Mouse (Mus musculus): ENCODE data around the gene Cep152. TPM values are rescaled to one million over a fixed set of nuclear protein-coding genes. Genes with fewer than 3 reads are reported as not detected.

The Cep152 gene
- polyA plus RNA-seq, 1 experiment, result 0.36 TPM

GRCm38 (mm10) chr2:125602970-125603369 lies 21.9 kb downstream of the Cep152 start:
- Histone ChIP-seq H3K4me1 (ENCODE audit: control insufficient read depth, insufficient read depth, insufficient read length, low read length) (no peaks in the 10 kb centered on the region), H3K4me3 (ENCODE audit: insufficient read depth, low read depth, low read length) (no peak overlapping the region), H3K27ac (replicated peaks; ENCODE audit: low read depth, low read length) (no peak overlapping the region)

GRCm38 (mm10) chr2:125598958-125599357 lies 26.0 kb downstream of the Cep152 start:
- H3K4me3 ChIP-seq (ENCODE audit: insufficient read depth, low read depth, low read length), result no peak overlapping the region
- no peaks in the 10 kb centered on the region for H3K4me1 ChIP-seq (ENCODE audit: control insufficient read depth, insufficient read depth, insufficient read length, low read length)
- H3K27ac ChIP-seq (replicated peaks; ENCODE audit: low read depth, low read length), result no peak overlapping the region

GRCm38 (mm10) chr2:125598251-125598650 lies 26.7 kb downstream of the Cep152 start:
- Histone ChIP-seq H3K27ac (replicated peaks; ENCODE audit: low read depth, low read length) (no peak overlapping the region), H3K4me3 (ENCODE audit: insufficient read depth, low read depth, low read length) (no peak overlapping the region), H3K4me1 (ENCODE audit: control insufficient read depth, insufficient read depth, insufficient read length, low read length) (no peaks in the 10 kb centered on the region)

DNA sequence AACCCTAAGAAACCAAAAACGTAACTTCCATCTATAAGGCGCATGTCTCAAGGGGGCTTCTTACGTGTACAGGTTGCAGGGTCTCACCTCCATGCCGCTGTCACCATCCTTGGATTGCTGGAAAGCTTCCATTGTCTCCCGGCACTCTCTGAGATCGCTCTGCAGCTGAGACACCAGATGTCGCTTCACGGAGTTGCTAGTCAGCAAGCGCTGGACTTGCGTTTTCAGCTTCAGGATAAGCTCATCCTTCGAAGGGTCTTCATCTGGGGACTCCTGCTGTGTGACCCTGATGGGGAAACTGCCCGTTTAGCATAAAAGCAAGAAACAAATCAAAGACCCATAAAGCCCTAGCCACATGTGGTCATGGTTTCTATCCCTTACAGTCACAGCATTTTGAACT lies 30.1 kb downstream of the Cep152 start:
- Histone ChIP-seq H3K4me3 (ENCODE audit: insufficient read depth, low read depth, low read length) (no peak overlapping the region), H3K4me1 (ENCODE audit: control insufficient read depth, insufficient read depth, insufficient read length, low read length) (no peaks in the 10 kb centered on the region), H3K27ac (replicated peaks; ENCODE audit: low read depth, low read length) (no peak overlapping the region)

GRCm38 (mm10) chr2:125594072-125594471 lies 30.8 kb downstream of the Cep152 start:
- H3K27ac ChIP-seq (replicated peaks; ENCODE audit: low read depth, low read length), result no peak overlapping the region
- H3K4me3 ChIP-seq (ENCODE audit: insufficient read depth, low read depth, low read length), result no peak overlapping the region
- H3K4me1 ChIP-seq (ENCODE audit: control insufficient read depth, insufficient read depth, insufficient read length, low read length), result no peaks in the 10 kb centered on the region

DNA sequence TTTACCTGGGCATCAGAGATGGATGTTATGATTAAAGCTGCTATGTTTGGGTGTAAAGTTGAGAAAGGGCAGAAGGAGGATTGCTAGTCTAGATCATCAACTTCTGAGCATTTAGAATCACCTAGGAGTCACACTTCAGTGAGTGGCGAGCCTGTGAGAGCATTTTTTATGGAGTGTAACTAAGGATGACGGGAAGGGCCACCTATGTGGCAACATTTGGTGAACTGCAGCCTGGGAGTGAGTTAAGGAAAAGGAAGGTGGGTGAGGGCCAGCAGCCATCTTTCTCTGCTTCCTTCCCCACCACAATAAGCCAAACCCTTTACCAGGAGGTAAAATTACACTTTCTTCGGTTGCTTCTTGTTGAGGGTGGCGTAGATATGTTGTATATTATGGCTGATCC lies 33.0 kb downstream of the Cep152 start:
- Histone ChIP-seq H3K4me1 (ENCODE audit: control insufficient read depth, insufficient read depth, insufficient read length, low read length) (no peaks in the 10 kb centered on the region), H3K27ac (replicated peaks; ENCODE audit: low read depth, low read length) (no peak overlapping the region), H3K4me3 (ENCODE audit: insufficient read depth, low read depth, low read length) (no peak overlapping the region)

GRCm38 (mm10) chr2:125589287-125589686 lies 35.6 kb downstream of the Cep152 start:
- Histone ChIP-seq H3K4me1 (ENCODE audit: control insufficient read depth, insufficient read depth, insufficient read length, low read length) (no peaks in the 10 kb centered on the region), H3K4me3 (ENCODE audit: insufficient read depth, low read depth, low read length) (no peak overlapping the region), H3K27ac (replicated peaks; ENCODE audit: low read depth, low read length) (no peak overlapping the region)

DNA sequence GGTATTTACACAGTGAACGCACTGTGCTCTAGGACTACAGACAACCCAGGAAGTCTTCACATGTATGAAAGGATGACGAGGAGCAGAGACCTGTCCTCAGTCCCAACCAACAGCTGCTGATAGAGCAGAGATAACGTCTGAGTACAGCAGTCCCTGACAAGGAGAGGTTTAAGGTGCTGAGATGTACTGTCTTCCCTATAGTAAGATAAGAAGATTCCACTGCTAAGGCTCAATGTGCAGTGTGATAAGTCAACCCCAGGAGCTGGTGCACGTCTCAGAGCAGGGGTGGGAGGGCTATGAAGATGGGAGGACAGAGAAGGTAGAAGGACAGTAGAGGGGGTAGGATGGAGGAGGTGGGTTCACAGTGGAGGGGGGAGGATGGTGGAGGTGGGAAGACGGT lies 43.8 kb downstream of the Cep152 start:
- Histone ChIP-seq H3K27ac (replicated peaks; ENCODE audit: low read depth, low read length) (no peak overlapping the region), H3K4me3 (ENCODE audit: insufficient read depth, low read depth, low read length) (no peak overlapping the region)

DNA sequence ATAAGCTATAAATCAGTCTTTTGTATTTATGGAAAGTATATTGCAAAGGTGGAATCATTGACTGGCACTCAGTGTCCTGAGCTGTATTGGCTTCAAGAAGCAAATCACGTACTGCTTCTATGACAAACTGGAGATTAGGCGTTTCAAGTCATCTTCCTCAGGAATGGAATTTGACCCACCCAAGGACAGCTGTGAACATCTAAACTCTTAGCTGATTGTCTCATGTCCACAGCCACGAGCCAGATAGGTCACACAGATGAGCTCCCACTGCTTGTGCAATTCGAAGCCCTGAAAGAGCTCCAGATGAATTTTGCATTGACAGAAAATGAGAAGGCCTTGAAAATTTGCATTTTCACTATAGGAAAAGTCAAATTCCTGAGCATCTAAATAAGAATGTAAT lies 47.2 kb downstream of the Cep152 start:
- H3K4me1 ChIP-seq (ENCODE audit: control insufficient read depth, insufficient read depth, insufficient read length, low read length), result no peaks in the 10 kb centered on the region
- H3K27ac ChIP-seq (replicated peaks; ENCODE audit: low read depth, low read length), result no peak overlapping the region
- H3K4me3 ChIP-seq (ENCODE audit: insufficient read depth, low read depth, low read length), result no peak overlapping the region

More for the DNA sequence above, 43.8 kb downstream of the Cep152 start:
- no peaks in the 10 kb centered on the region for H3K4me1 ChIP-seq (ENCODE audit: control insufficient read depth, insufficient read depth, insufficient read length, low read length)

- no peak overlapping the region for H3K27ac ChIP-seq (replicated peaks; ENCODE audit: low read depth, low read length)
Measured at GRCm38 (mm10) chr2:125576498-125576897, 48.4 kb downstream of the Cep152 start.

DNA sequence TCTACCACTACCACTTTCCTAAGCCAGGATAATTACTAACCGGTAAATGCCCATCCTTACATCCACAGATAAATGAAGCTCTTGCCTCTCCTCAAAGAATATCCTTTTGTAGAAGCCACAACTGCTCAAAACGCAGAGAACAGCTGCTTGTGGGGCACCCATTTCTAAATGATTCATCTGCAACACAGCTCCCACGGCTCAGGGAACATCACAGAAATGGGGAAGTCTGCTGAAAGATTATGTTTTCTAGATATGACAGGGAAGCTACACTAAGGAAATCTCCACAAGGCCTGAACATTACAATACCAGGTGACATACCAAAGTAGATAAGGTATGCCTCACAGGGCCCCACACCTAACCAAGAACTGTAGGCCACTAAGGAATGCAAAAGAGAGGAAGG lies 49.1 kb downstream of the Cep152 start:
- Histone ChIP-seq H3K4me3 (ENCODE audit: insufficient read depth, low read depth, low read length) (no peak overlapping the region), H3K4me1 (ENCODE audit: control insufficient read depth, insufficient read depth, insufficient read length, low read length) (no peaks in the 10 kb centered on the region), H3K27ac (replicated peaks; ENCODE audit: low read depth, low read length) (no peak overlapping the region)

More at GRCm38 (mm10) chr2:125576498-125576897, 48.4 kb downstream of the Cep152 start:
- H3K4me1 ChIP-seq (ENCODE audit: control insufficient read depth, insufficient read depth, insufficient read length, low read length), result no peaks in the 10 kb centered on the region
- no peak overlapping the region for H3K4me3 ChIP-seq (ENCODE audit: insufficient read depth, low read depth, low read length)

DNA sequence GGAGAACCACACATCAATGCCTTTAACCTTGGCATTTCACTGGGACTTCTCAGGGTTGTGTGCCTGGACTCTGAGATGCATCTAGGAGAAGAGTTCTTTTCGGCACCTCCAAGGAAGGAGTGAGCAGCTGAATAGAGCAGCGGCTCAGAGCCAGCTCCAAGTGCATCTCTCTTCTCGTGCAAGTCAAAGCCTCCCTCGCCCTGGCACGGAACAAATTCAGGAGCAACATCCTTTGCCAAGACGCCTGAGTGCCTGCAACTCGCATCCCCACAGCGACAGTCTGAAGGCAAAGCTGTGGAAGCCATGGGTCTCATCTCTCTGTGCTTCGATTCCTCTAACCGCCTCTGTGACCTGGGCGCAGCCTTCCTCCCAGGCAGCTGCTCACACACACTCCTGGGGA lies 61.0 kb downstream of the Cep152 start:
- no peak overlapping the region for H3K27ac ChIP-seq (replicated peaks; ENCODE audit: low read depth, low read length)
- no peak overlapping the region for H3K4me3 ChIP-seq (ENCODE audit: insufficient read depth, low read depth, low read length)
- no peaks in the 10 kb centered on the region for H3K4me1 ChIP-seq (ENCODE audit: control insufficient read depth, insufficient read depth, insufficient read length, low read length)

DNA sequence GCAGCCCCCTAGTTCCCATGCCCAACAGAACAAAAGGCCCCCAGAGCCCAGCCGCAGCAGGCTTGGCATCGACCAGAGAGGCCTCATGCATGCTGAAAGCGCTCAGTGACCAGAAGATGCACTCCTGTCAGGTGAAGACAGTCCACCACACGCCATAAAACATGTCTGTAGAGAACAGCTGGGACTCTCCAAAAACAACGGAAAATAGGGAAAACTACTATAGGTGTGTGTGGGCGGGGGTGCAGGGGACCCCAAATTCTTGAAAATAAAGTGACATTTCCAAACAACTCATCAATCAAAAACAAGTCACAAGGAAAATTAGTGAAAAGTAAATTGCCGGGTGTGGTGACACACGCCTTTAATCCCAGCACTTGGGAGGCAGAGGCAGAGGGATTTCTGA lies 62.5 kb downstream of the Cep152 start:
- Histone ChIP-seq H3K4me1 (ENCODE audit: control insufficient read depth, insufficient read depth, insufficient read length, low read length) (no peaks in the 10 kb centered on the region), H3K27ac (replicated peaks; ENCODE audit: low read depth, low read length) (no peak overlapping the region)

DNA sequence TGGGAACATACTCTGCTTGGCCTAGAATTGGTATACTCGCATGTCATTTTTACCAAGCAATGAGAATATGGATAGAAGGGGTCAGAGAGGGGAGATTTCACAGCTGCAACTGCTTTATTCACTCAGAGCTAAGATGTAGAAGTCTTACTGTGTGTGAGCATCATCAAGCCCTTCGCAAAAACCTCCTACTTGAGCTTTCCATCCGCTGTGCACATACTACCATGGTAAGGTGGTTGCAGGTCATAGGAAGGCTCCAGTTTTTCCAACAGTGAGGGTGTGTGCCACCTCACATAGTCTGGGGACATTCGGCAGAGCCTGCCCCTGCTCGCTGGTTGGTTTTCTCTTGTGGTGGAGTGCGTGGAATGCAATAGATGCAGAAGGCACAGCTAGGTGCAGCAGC lies 64.9 kb downstream of the Cep152 start:
- no peak overlapping the region for H3K27ac ChIP-seq (replicated peaks; ENCODE audit: low read depth, low read length)
- no peaks in the 10 kb centered on the region for H3K4me1 ChIP-seq (ENCODE audit: control insufficient read depth, insufficient read depth, insufficient read length, low read length)
- H3K4me3 ChIP-seq (ENCODE audit: insufficient read depth, low read depth, low read length), result no peak overlapping the region

More for the DNA sequence above, 62.5 kb downstream of the Cep152 start:
- H3K4me3 ChIP-seq (ENCODE audit: insufficient read depth, low read depth, low read length), result no peak overlapping the region

- H3K27ac ChIP-seq (replicated peaks; ENCODE audit: low read depth, low read length), result no peak overlapping the region
- H3K4me3 ChIP-seq (ENCODE audit: insufficient read depth, low read depth, low read length), result no peak overlapping the region
- no peaks in the 10 kb centered on the region for H3K4me1 ChIP-seq (ENCODE audit: control insufficient read depth, insufficient read depth, insufficient read length, low read length)
Measured at GRCm38 (mm10) chr2:125558634-125559589, 66.0 kb downstream of the Cep152 start.

- Histone ChIP-seq H3K27ac (replicated peaks; ENCODE audit: low read depth, low read length) (no peak overlapping the region), H3K4me1 (ENCODE audit: control insufficient read depth, insufficient read depth, insufficient read length, low read length) (no peaks in the 10 kb centered on the region), H3K4me3 (ENCODE audit: insufficient read depth, low read depth, low read length) (no peak overlapping the region)
Measured at GRCm38 (mm10) chr2:125555830-125556229, 69.1 kb downstream of the Cep152 start.

Data from brown adipose tissue, adult 24 weeks (tissue).